Mouse (Mus musculus) thymus, postnatal 10 days (tissue): Measurements from ENCODE around the gene Uts2r.

ENCODE experiments used
- DNase-seq, 2 experiments: peaks; one replicate each; pipeline ENCODE4 v3.0.0; 2021; ENCODE audit warnings: low spot score in 2 of 2

Gene Uts2r

GRCm38 (mm10) chr11:121159971-121160370 is at the start of gene Uts2r:
Gene Uts2r, plus strand, starts transcription at chr11:121160271.
- DNase-seq = no peak

- DNase-seq = no peak
Observed at GRCm38 (mm10) chr11:121111051-121111450, 49.0 kb upstream of the Uts2r start.

- DNase-seq = no peak
Observed at GRCm38 (mm10) chr11:121111601-121112000, 48.5 kb upstream of the Uts2r start.

GRCm38 (mm10) chr11:121112091-121112775 is 47.8 kb upstream of the Uts2r start:
- no peak for DNase-seq

GRCm38 (mm10) chr11:121118106-121118505 is 42.0 kb upstream of the Uts2r start:
- DNase-seq = no peak

- DNase-seq = no peak
Observed at GRCm38 (mm10) chr11:121118577-121118976, 41.5 kb upstream of the Uts2r start, which contains the start of gene Tex19.2. Gene Tex19.2, minus strand, starts transcription at chr11:121118677.

GRCm38 (mm10) chr11:121121151-121121550 is 38.9 kb upstream of the Uts2r start:
- no peak for DNase-seq

- DNase-seq = no peak
Observed at GRCm38 (mm10) chr11:121122024-121122670, 37.9 kb upstream of the Uts2r start.

GRCm38 (mm10) chr11:121123438-121123837 is 36.6 kb upstream of the Uts2r start:
- no peak for DNase-seq

GRCm38 (mm10) chr11:121125522-121126172 is 34.4 kb upstream of the Uts2r start:
- no peak for DNase-seq

- peak in 1 of 2 experiments; percentile 26 for DNase-seq
Observed at GRCm38 (mm10) chr11:121126395-121126794, 33.7 kb upstream of the Uts2r start.

- DNase-seq = no peak
Observed at GRCm38 (mm10) chr11:121127441-121127840, 32.6 kb upstream of the Uts2r start.

- no peak for DNase-seq
Observed at GRCm38 (mm10) chr11:121129616-121130015, 30.5 kb upstream of the Uts2r start.

- no peak for DNase-seq
Observed at GRCm38 (mm10) chr11:121134600-121134999, 25.5 kb upstream of the Uts2r start.

GRCm38 (mm10) chr11:121137682-121138081 is 22.4 kb upstream of the Uts2r start:
- no peak for DNase-seq

- no peak for DNase-seq
Observed at GRCm38 (mm10) chr11:121138732-121139131, 21.3 kb upstream of the Uts2r start.

- DNase-seq = no peak
Observed at GRCm38 (mm10) chr11:121143325-121144015, 16.6 kb upstream of the Uts2r start.

GRCm38 (mm10) chr11:121145865-121146264 is 14.2 kb upstream of the Uts2r start, which contains the start of gene Tex19.1:
Gene Tex19.1, plus strand, starts transcription at chr11:121146143.
- no peak for DNase-seq

- DNase-seq = no peak
Observed at GRCm38 (mm10) chr11:121148193-121148592, 11.9 kb upstream of the Uts2r start.

GRCm38 (mm10) chr11:121154203-121154602 is 5.9 kb upstream of the Uts2r start:
- no peak for DNase-seq

- DNase-seq = no peak
Observed at GRCm38 (mm10) chr11:121156411-121156891, 3.6 kb upstream of the Uts2r start.
